Mouse (Mus musculus): ENCODE data around the gene Dnajb1. TPM values are rescaled to one million over a fixed set of nuclear protein-coding genes. Genes with fewer than 3 reads are reported as not detected.
A peak's percentile ranks its signal among the peaks of the same experiment; 100 is the strongest.

The Dnajb1 gene
- polyA plus RNA-seq, 1 experiment from 2014 or later: 65.2 TPM

- DNase-seq (ENCODE audit: extremely low spot score, low spot score): no peak
- H3K36me3 ChIP-seq (replicated peaks): no peaks in the 10 kb centered on the region
- no peak overlapping the region for H3K27ac ChIP-seq
- H3K4me1 ChIP-seq: peaks cover 18% of the 10 kb centered on the region
- no peak overlapping the region for H3K4me3 ChIP-seq
- no peaks in the 10 kb centered on the region for H3K27me3 ChIP-seq (ENCODE audit: poor library complexity, severe bottlenecking)
- H3K9me3 ChIP-seq: no peaks in the 10 kb centered on the region
- WGBS: 85% methylated on average over 2 of the region's 2 CpGs
Observed at GRCm38 (mm10) chr8:83602650-83603029, 5.4 kb upstream of the Dnajb1 start.

GRCm38 (mm10) chr8:83608398-83608829, 421 bp downstream of the Dnajb1 start:
- Histone ChIP-seq H3K4me3 (peak overlapping the region; percentile 85), H3K9me3 (no peaks in the 10 kb centered on the region), H3K27me3 (ENCODE audit: poor library complexity, severe bottlenecking) (no peaks in the 10 kb centered on the region), H3K27ac (peak overlapping the region; percentile 97), H3K36me3 (replicated peaks) (peaks cover 40% of the 10 kb centered on the region), H3K4me1 (peaks cover 26% of the 10 kb centered on the region)
- under 1% methylated on average over 51 of the region's 51 CpGs for whole genome bisulfite sequencing
- peak; percentile 81 for DNase-seq (ENCODE audit: extremely low spot score, low spot score)

GRCm38 (mm10) chr8:83609086-83609485, 1.1 kb downstream of the Dnajb1 start:
- H3K36me3 ChIP-seq (replicated peaks): peaks cover 46% of the 10 kb centered on the region
- H3K27ac ChIP-seq: peak overlapping the region; percentile 97
- H3K4me1 ChIP-seq: peaks cover 26% of the 10 kb centered on the region
- no peak for DNase-seq (ENCODE audit: extremely low spot score, low spot score)
- no peaks in the 10 kb centered on the region for H3K9me3 ChIP-seq
- 42% methylated on average over 9 of the region's 9 CpGs for WGBS
- H3K27me3 ChIP-seq (ENCODE audit: poor library complexity, severe bottlenecking): no peaks in the 10 kb centered on the region
- peak overlapping the region; percentile 85 for H3K4me3 ChIP-seq

GRCm38 (mm10) chr8:83609547-83610180, 1.7 kb downstream of the Dnajb1 start:
- Histone ChIP-seq H3K27me3 (ENCODE audit: poor library complexity, severe bottlenecking) (no peaks in the 10 kb centered on the region), H3K9me3 (no peaks in the 10 kb centered on the region), H3K4me1 (peaks cover 26% of the 10 kb centered on the region), H3K27ac (0 out of 2 replicates have a peak overlapping the region, but pooled peaks have one; percentile 97), H3K4me3 (peak overlapping the region; percentile 85), H3K36me3 (replicated peaks) (peaks cover 50% of the 10 kb centered on the region)
- no peak for DNase-seq (ENCODE audit: extremely low spot score, low spot score)
- WGBS: 94% methylated on average over 10 of the region's 10 CpGs

DNA sequence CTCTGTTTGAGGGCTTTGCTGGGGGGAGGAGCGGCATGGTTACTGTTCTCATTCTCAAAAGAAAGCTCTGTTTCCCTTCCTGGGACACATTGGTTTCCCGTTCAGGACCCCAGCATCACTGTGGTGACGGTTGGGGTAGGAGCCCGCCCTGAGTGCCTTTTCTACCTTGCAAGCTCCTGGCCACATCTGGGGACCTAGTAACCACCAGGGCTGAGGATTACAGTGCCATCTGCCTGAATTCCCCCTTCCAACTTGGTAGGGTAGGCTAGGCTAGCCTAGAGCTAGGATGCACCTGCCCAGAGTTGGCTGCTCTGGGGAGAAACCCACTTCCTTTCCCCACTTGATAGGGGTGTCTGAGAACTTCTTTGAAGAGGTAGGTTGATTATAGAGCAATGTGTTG, 3.9 kb downstream of the Dnajb1 start:
- Histone ChIP-seq H3K9me3 (no peaks in the 10 kb centered on the region), H3K4me3 (no peak overlapping the region), H3K4me1 (peaks cover 24% of the 10 kb centered on the region), H3K36me3 (replicated peaks) (peaks cover 50% of the 10 kb centered on the region), H3K27me3 (ENCODE audit: poor library complexity, severe bottlenecking) (no peaks in the 10 kb centered on the region), H3K27ac (no peak overlapping the region)
- no peak for DNase-seq (ENCODE audit: extremely low spot score, low spot score)
- WGBS: 95% methylated on average over 4 of the region's 4 CpGs

- Histone ChIP-seq H3K9me3 (no peaks in the 10 kb centered on the region), H3K27me3 (ENCODE audit: poor library complexity, severe bottlenecking) (no peaks in the 10 kb centered on the region), H3K4me3 (no peak overlapping the region), H3K36me3 (replicated peaks) (peaks cover 50% of the 10 kb centered on the region), H3K4me1 (peaks cover 18% of the 10 kb centered on the region), H3K27ac (no peak overlapping the region)
- WGBS: 95% methylated on average over 4 of the region's 4 CpGs
- no peak for DNase-seq (ENCODE audit: extremely low spot score, low spot score)
Observed at GRCm38 (mm10) chr8:83613695-83614094, 5.7 kb downstream of the Dnajb1 start.

GRCm38 (mm10) chr8:83616625-83617024, 8.6 kb downstream of the Dnajb1 start:
- no peak overlapping the region for H3K4me3 ChIP-seq
- H3K27ac ChIP-seq: no peak overlapping the region
- H3K4me1 ChIP-seq: no peaks in the 10 kb centered on the region
- H3K9me3 ChIP-seq: no peaks in the 10 kb centered on the region
- H3K36me3 ChIP-seq (replicated peaks): peaks cover 28% of the 10 kb centered on the region
- DNase-seq (ENCODE audit: extremely low spot score, low spot score): no peak
- H3K27me3 ChIP-seq (ENCODE audit: poor library complexity, severe bottlenecking): peaks cover 5% of the 10 kb centered on the region

DNA sequence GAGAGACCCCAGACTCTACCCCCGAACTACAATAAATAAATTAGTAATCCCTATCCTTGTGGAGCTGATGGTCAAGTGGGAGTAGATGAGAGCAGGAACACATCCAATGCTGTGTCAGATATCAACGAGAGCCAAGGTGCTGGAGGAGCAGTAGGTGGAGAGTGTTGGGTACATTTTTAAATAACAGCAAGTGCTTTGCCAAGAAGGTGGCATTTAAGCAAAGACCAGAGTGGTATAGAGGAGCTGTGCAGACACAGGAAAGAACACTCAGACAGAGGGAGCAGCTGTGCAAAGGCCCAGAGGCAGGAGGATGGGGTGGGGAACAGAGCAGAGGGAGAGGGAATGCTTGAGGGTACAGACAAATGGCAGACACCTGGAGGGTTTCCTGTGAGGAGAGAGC, 9.1 kb downstream of the Dnajb1 start:
- Histone ChIP-seq H3K36me3 (replicated peaks) (peaks cover 23% of the 10 kb centered on the region), H3K27ac (no peak overlapping the region)
- WGBS: 84% methylated on average over 2 of the region's 2 CpGs

DNA sequence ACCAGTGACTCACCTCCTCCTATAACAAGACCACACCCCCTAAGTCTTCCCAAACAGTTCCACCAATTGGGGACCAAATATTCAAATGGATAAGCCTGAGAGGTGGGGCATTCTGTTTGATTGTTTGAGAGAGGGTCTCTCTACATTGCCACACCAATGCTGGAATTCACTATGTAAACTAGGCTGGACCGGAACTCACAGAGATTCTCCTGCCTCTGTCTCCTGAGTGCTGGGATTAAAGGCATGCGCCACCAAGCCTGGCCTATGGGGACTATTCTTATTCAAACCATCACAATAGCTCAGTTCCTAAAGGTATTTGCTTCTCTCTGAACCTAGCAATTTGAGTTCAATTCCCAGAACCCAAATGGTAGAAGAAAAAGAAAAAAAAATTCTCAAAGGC, 10.6 kb downstream of the Dnajb1 start:
- WGBS: 91% methylated on average over 2 of the region's 2 CpGs
- Histone ChIP-seq H3K36me3 (replicated peaks) (peaks cover 9% of the 10 kb centered on the region), H3K9me3 (no peaks in the 10 kb centered on the region), H3K27me3 (ENCODE audit: poor library complexity, severe bottlenecking) (peaks cover 8% of the 10 kb centered on the region), H3K4me1 (peaks cover 10% of the 10 kb centered on the region), H3K4me3 (no peak overlapping the region), H3K27ac (no peak overlapping the region)
- DNase-seq (ENCODE audit: extremely low spot score, low spot score): no peak

More for the DNA sequence above, 9.1 kb downstream of the Dnajb1 start:
- H3K9me3 ChIP-seq: no peaks in the 10 kb centered on the region
- H3K27me3 ChIP-seq (ENCODE audit: poor library complexity, severe bottlenecking): peaks cover 8% of the 10 kb centered on the region
- H3K4me3 ChIP-seq: no peak overlapping the region
- peaks cover 4% of the 10 kb centered on the region for H3K4me1 ChIP-seq
- DNase-seq (ENCODE audit: extremely low spot score, low spot score): no peak

- peaks cover 14% of the 10 kb centered on the region for H3K27me3 ChIP-seq (ENCODE audit: poor library complexity, severe bottlenecking)
- H3K9me3 ChIP-seq: no peaks in the 10 kb centered on the region
- no peak overlapping the region for H3K27ac ChIP-seq
- H3K4me3 ChIP-seq: no peak overlapping the region
- DNase-seq (ENCODE audit: extremely low spot score, low spot score): no peak
- H3K4me1 ChIP-seq: peaks cover 10% of the 10 kb centered on the region
- no peaks in the 10 kb centered on the region for H3K36me3 ChIP-seq (replicated peaks)
- WGBS: 92% methylated on average over 9 of the region's 9 CpGs
Observed at GRCm38 (mm10) chr8:83619568-83620285, 11.7 kb downstream of the Dnajb1 start.

GRCm38 (mm10) chr8:83621691-83622388, 13.8 kb downstream of the Dnajb1 start:
- Histone ChIP-seq H3K4me1 (peaks cover 10% of the 10 kb centered on the region), H3K4me3 (peak overlapping the region; percentile 51), H3K36me3 (replicated peaks) (no peaks in the 10 kb centered on the region), H3K9me3 (no peaks in the 10 kb centered on the region), H3K27me3 (ENCODE audit: poor library complexity, severe bottlenecking) (peaks cover 14% of the 10 kb centered on the region), H3K27ac (peak overlapping the region; percentile 70)
- no peak for DNase-seq (ENCODE audit: extremely low spot score, low spot score)
- WGBS: 59% methylated on average over 15 of the region's 15 CpGs

DNA sequence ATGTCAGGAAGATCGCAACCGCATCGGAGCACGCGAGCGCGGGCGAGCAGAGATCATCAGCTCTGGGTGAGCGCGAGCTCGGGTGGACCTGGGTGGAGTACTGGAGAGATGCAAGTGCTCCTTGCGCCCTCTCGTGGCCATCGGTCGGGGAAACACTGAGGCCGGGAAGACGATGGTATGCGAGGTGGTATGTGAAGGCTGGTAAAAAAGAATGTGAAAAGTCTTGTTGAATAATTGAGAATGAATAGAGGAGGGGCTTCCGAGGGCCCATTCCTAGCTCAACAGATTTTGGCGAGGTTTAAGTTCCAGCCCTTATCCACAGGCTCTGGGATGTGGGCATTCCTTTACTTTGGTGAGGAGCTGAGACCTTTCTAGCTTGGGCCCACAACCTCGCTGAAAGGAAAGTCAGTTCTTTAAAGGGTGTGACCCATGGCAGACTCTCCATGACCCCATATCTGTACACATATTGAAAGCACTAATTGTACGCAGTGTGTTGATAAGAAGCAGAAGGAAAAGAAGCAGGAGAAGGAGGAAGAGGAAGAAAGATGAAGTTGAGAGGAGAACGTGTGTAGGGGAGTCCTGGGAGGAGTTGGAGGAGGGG, 14.5 kb downstream of the Dnajb1 start:
- peak overlapping the region; percentile 51 for H3K4me3 ChIP-seq
- DNase-seq (ENCODE audit: extremely low spot score, low spot score): peak; percentile 80
- 11% methylated on average over 23 of the region's 23 CpGs for WGBS
- no peaks in the 10 kb centered on the region for H3K36me3 ChIP-seq (replicated peaks)
- H3K27ac ChIP-seq: peak overlapping the region; percentile 70
- no peaks in the 10 kb centered on the region for H3K9me3 ChIP-seq
- peaks cover 14% of the 10 kb centered on the region for H3K27me3 ChIP-seq (ENCODE audit: poor library complexity, severe bottlenecking)
- peaks cover 10% of the 10 kb centered on the region for H3K4me1 ChIP-seq

All from forebrain, embryonic 10.5 days (tissue).